Mouse (Mus musculus): ENCODE data around the gene A830018L16Rik. TPM values are rescaled to one million over a fixed set of nuclear protein-coding genes. Genes with fewer than 3 reads are reported as not detected.

The A830018L16Rik gene
- not detected for polyA plus RNA-seq (2012; fragmentation: generic; extraction: Trizol)

DNA sequence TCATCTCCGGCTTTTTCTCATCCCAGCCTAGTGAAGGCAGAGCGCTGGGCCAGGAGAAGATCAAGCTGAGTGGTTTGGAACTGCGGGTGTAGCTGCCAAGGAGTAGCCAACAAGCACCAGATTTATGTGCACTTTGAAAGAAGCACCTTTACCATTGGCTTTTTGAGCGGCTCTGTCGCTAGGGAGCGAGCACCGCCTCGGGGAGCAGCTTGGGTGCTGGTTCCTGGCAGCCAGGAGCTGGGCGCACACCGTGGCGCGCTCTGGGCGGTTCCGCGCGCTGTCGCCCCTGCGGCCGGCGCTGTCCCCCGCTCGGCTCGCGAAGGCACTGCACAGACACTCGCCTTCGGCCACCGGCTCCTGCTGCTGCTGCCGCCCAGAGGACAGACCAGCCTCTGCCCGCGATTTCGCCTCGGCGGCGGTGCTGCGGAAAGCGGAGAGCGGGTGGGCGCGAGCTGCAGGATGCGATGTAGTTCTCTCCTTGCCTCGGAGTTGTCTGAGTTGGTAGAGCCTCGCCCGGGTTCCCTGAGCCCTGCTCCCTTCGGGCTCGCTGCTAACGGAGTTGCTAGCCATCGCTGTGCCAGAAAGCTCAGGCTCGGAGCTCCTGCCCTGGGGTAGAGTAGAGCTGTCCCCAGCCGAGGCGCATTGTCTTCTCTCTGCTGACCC, at the start of gene A830018L16Rik:
Gene A830018L16Rik (plus strand): TSS at position 212 of the 663 bp plus-strand sequence.
- Histone ChIP-seq H3K36me3 (ENCODE audit: control insufficient read depth, insufficient read depth) (no peaks in the 10 kb centered on the region), H3K4me3 (no peak within 1 kb of the TSS), H3K79me2 (ENCODE audit: control insufficient read depth, insufficient read depth) (no peaks in the 10 kb centered on the region), H3K4me2 (ENCODE audit: low read depth) (no peak within 1 kb of the TSS), H3K27me3 (ENCODE audit: control insufficient read depth, insufficient read depth, insufficient read length) (no peaks in the 10 kb centered on the region), H3ac (ENCODE audit: control insufficient read depth, insufficient read length) (no peak within 1 kb of the TSS)
- TF ChIP-seq MAX (IDR thresholded peaks at IDR 0.05; ENCODE audit: low read depth) (no peak), TCF12 (IDR thresholded peaks at IDR 0.05; ENCODE audit: insufficient read depth, poor library complexity, severe bottlenecking) (no peak), MYOG (IDR thresholded peaks at IDR 0.05; ENCODE audit: control insufficient read depth in 1 of 3, insufficient read depth in 1 of 3, insufficient read length in 2 of 3, low read depth in 2 of 3) (no peak), POLR2A (IDR thresholded peaks at IDR 0.05; ENCODE audit: insufficient read length, low read depth) (no peak), POLR2AphosphoS2 (IDR thresholded peaks at IDR 0.05; ENCODE audit: insufficient read length, low read depth) (no peak), USF1 (IDR thresholded peaks at IDR 0.05; ENCODE audit: low read depth) (no peak), TCF3 (IDR thresholded peaks at IDR 0.05; ENCODE audit: insufficient read length, low read depth) (no peak)

DNA sequence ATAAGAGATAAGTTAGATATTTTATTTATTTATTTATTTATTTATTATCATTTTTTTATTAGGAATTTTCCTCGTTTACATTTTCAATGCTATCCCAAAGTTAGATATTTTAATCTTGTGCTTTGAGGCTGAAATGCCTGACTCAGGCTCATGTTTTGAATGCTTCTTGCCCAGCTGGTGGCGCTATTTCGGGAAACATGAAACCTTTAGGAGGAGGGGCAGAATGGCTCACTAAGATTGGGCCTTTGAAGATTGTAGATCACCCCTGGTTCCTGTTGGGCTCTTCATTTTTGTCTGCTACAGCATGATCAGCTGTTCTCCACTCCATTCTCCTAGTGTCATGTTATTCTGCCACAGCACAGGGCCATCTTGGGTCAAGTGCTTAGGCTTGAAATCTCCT, 28.1 kb upstream of the A830018L16Rik start:
- no peak for TF ChIP-seq POLR2AphosphoS2 (IDR thresholded peaks at IDR 0.05; ENCODE audit: insufficient read length, low read depth)
- no peak for TF ChIP-seq SRF (IDR thresholded peaks at IDR 0.05; ENCODE audit: control insufficient read depth, insufficient read length, low read depth)
- no peak for TF ChIP-seq POLR2A (IDR thresholded peaks at IDR 0.05; ENCODE audit: insufficient read length, low read depth)
- TF ChIP-seq MYOG (IDR thresholded peaks at IDR 0.05; ENCODE audit: control insufficient read depth in 1 of 3, insufficient read depth in 1 of 3, insufficient read length in 2 of 3, low read depth in 2 of 3), result no peak
- TF ChIP-seq MAX (IDR thresholded peaks at IDR 0.05; ENCODE audit: low read depth), result no peak
- TF ChIP-seq TCF3 (IDR thresholded peaks at IDR 0.05; ENCODE audit: insufficient read length, low read depth), result no peak
- Histone ChIP-seq H3ac (ENCODE audit: control insufficient read depth, insufficient read length) (no peak overlapping the region), H3K4me3 (no peak overlapping the region), H3K79me2 (ENCODE audit: control insufficient read depth, insufficient read depth) (no peaks in the 10 kb centered on the region), H3K36me3 (ENCODE audit: control insufficient read depth, insufficient read depth) (no peaks in the 10 kb centered on the region), H3K27me3 (ENCODE audit: control insufficient read depth, insufficient read depth, insufficient read length) (no peaks in the 10 kb centered on the region), H3K4me2 (ENCODE audit: low read depth) (no peak overlapping the region)

DNA sequence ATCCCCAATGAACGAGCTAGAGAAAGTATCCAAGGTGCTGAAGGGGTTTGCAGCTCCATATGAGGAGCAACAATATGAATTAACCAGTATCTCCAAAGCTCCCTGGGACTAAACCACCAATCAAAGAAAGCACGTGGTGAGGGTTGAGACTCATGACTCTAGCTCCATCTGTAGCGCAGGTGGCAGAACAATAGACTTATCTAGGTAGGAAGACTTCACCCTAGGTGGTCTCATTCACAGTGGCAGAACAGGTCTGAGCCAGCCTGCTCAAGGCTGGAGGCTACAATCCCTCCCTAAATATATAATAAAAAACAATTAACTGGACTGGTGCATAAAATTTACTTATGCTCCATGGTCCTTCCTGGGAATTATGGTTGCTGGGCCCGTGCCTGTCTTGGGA, 18.5 kb upstream of the A830018L16Rik start:
- H3K27me3 ChIP-seq (ENCODE audit: control insufficient read depth, insufficient read depth, insufficient read length), result no peaks in the 10 kb centered on the region
- H3K79me2 ChIP-seq (ENCODE audit: control insufficient read depth, insufficient read depth), result no peaks in the 10 kb centered on the region
- H3ac ChIP-seq (ENCODE audit: control insufficient read depth, insufficient read length), result no peak overlapping the region
- no peak overlapping the region for H3K4me3 ChIP-seq
- H3K36me3 ChIP-seq (ENCODE audit: control insufficient read depth, insufficient read depth), result no peaks in the 10 kb centered on the region
- no peak overlapping the region for H3K4me2 ChIP-seq (ENCODE audit: low read depth)
- TF ChIP-seq MAX (IDR thresholded peaks at IDR 0.05; ENCODE audit: low read depth) (no peak), MYOD1 (IDR thresholded peaks at IDR 0.05; ENCODE audit: control insufficient read depth in 1 of 3, insufficient read length in 2 of 3, low read depth in 2 of 3) (no peak), TCF12 (IDR thresholded peaks at IDR 0.05; ENCODE audit: insufficient read depth, poor library complexity, severe bottlenecking) (no peak), CEBPB (IDR thresholded peaks at IDR 0.05; ENCODE audit: insufficient read depth, poor library complexity, severe bottlenecking) (no peak), MYOG (IDR thresholded peaks at IDR 0.05; ENCODE audit: control insufficient read depth in 1 of 3, insufficient read depth in 1 of 3, insufficient read length in 2 of 3, low read depth in 2 of 3) (no peak), USF1 (IDR thresholded peaks at IDR 0.05; ENCODE audit: low read depth) (no peak), POLR2AphosphoS2 (IDR thresholded peaks at IDR 0.05; ENCODE audit: insufficient read length, low read depth) (no peak), TCF3 (IDR thresholded peaks at IDR 0.05; ENCODE audit: insufficient read length, low read depth) (no peak), E2F4 (IDR thresholded peaks at IDR 0.05; ENCODE audit: insufficient read depth) (no peak), POLR2A (IDR thresholded peaks at IDR 0.05; ENCODE audit: insufficient read length, low read depth) (no peak), SRF (IDR thresholded peaks at IDR 0.05; ENCODE audit: control insufficient read depth, insufficient read length, low read depth) (no peak), REST (IDR thresholded peaks at IDR 0.05; ENCODE audit: insufficient read depth, insufficient read length) (no peak)

DNA sequence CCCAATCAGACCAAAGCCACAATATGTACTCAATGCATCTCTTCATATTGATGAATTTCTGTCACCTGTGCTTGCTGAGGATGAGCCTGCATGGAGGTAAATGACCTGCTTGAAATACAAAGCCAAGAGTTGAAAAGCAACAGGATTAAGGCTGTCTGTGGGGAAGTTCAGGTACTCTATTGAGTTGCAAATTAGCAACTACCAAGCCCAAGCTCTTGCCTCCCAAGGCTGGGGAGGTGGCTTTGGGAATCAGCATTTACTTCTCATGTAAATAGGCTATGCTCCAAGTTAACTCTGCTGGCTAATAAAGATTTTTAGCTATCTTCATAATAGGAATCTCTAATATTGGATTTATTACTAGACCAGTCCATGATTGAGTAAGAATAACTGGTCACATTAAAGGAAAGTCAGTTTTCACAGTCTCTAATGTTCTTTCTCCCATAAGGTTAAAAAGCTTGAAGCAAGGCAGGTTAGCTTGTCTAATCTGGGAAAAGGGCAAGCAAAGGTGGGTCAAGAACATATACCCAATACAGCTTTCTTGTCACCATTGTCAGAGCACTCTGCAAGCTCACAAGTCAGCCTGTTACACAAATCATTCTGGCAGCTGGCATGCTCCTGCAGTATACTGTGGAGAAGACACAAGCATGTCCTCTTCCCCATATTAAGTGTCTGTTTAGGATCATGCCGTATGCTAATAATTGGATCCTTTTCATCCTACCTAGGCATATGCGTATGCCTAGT, 17.7 kb upstream of the A830018L16Rik start:
- H3K4me2 ChIP-seq (ENCODE audit: low read depth), result no peak overlapping the region
- H3K4me3 ChIP-seq, result no peak overlapping the region
- no peaks in the 10 kb centered on the region for H3K36me3 ChIP-seq (ENCODE audit: control insufficient read depth, insufficient read depth)
- H3K79me2 ChIP-seq (ENCODE audit: control insufficient read depth, insufficient read depth), result no peaks in the 10 kb centered on the region
- no peak overlapping the region for H3ac ChIP-seq (ENCODE audit: control insufficient read depth, insufficient read length)
- TF ChIP-seq MYOG (IDR thresholded peaks at IDR 0.05; ENCODE audit: control insufficient read depth in 1 of 3, insufficient read depth in 1 of 3, insufficient read length in 2 of 3, low read depth in 2 of 3) (no peak), USF1 (IDR thresholded peaks at IDR 0.05; ENCODE audit: low read depth) (no peak), MAX (IDR thresholded peaks at IDR 0.05; ENCODE audit: low read depth) (no peak), TCF3 (IDR thresholded peaks at IDR 0.05; ENCODE audit: insufficient read length, low read depth) (no peak), TCF12 (IDR thresholded peaks at IDR 0.05; ENCODE audit: insufficient read depth, poor library complexity, severe bottlenecking) (no peak), REST (IDR thresholded peaks at IDR 0.05; ENCODE audit: insufficient read depth, insufficient read length) (no peak), SRF (IDR thresholded peaks at IDR 0.05; ENCODE audit: control insufficient read depth, insufficient read length, low read depth) (no peak)
- no peaks in the 10 kb centered on the region for H3K27me3 ChIP-seq (ENCODE audit: control insufficient read depth, insufficient read depth, insufficient read length)

DNA sequence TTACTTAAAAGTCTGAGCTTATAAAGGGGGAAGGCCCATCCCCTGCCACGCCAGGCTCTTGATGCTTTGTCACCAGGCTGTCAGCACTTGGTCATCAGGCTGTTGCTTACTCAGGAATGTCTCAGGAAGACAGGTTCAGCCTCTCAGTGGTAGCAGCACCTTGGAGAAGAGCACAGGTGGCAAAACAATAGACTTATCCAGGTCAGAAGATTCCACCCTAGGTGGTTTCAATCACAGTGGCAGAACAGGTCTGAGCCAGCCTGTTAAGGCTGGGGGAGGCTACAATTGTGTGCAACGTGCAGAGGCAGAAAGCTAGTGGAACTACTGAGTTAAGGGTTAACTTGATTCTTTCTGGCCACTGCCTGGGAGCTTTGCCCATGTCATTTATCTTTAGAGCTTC, 12.7 kb upstream of the A830018L16Rik start:
- Histone ChIP-seq H3K4me3 (no peak overlapping the region), H3ac (ENCODE audit: control insufficient read depth, insufficient read length) (no peak overlapping the region), H3K27me3 (ENCODE audit: control insufficient read depth, insufficient read depth, insufficient read length) (no peaks in the 10 kb centered on the region), H3K36me3 (ENCODE audit: control insufficient read depth, insufficient read depth) (no peaks in the 10 kb centered on the region), H3K4me2 (ENCODE audit: low read depth) (no peak overlapping the region), H3K79me2 (ENCODE audit: control insufficient read depth, insufficient read depth) (no peaks in the 10 kb centered on the region)
- no peak for TF ChIP-seq REST (IDR thresholded peaks at IDR 0.05; ENCODE audit: insufficient read depth, insufficient read length)
- TF ChIP-seq TCF12 (IDR thresholded peaks at IDR 0.05; ENCODE audit: insufficient read depth, poor library complexity, severe bottlenecking), result no peak
- TF ChIP-seq SRF (IDR thresholded peaks at IDR 0.05; ENCODE audit: control insufficient read depth, insufficient read length, low read depth), result no peak
- TF ChIP-seq USF1 (IDR thresholded peaks at IDR 0.05; ENCODE audit: low read depth), result no peak
- no peak for TF ChIP-seq CEBPB (IDR thresholded peaks at IDR 0.05; ENCODE audit: insufficient read depth, poor library complexity, severe bottlenecking)
- no peak for TF ChIP-seq MYOD1 (IDR thresholded peaks at IDR 0.05; ENCODE audit: control insufficient read depth in 1 of 3, insufficient read length in 2 of 3, low read depth in 2 of 3)
- TF ChIP-seq POLR2A (IDR thresholded peaks at IDR 0.05; ENCODE audit: insufficient read length, low read depth), result no peak
- no peak for TF ChIP-seq TCF3 (IDR thresholded peaks at IDR 0.05; ENCODE audit: insufficient read length, low read depth)
- no peak for TF ChIP-seq MAX (IDR thresholded peaks at IDR 0.05; ENCODE audit: low read depth)
- no peak for TF ChIP-seq E2F4 (IDR thresholded peaks at IDR 0.05; ENCODE audit: insufficient read depth)

Measured in myocyte (in vitro differentiated cells).